Mouse (Mus musculus) fibroblast of lung, adult 2 months (primary cell): Measurements from ENCODE around the gene Gm14151.
"Not testable (repeated sequence)": the region's sequence is repeated elsewhere in the genome, so short reads cannot be mapped to it uniquely, and the experiment has no call there.

Experiments used
- DNase-seq: peaks from one replicate; pipeline ENCODE4 v3.0.0-alpha.2; 2011; ENCODE audit warnings: low read depth

Gene Gm14151

GRCm38 (mm10) chr2:151092250-151092649 lies at the start of gene Gm14151:
Gm14151 (minus strand) TSS chr2:151092350.
- DNase-seq, result not testable (repeated sequence)

- DNase-seq, result not testable (repeated sequence)
Measured at GRCm38 (mm10) chr2:151097945-151098344, 5.8 kb upstream of the Gm14151 start, which contains the start of gene Gm14147. Gm14147 (plus strand) TSS chr2:151098245.

- DNase-seq, result no peak
Measured at GRCm38 (mm10) chr2:151056637-151057036, 35.5 kb downstream of the Gm14151 start.

GRCm38 (mm10) chr2:151040411-151040810 lies 51.7 kb downstream of the Gm14151 start:
- DNase-seq, result no peak

GRCm38 (mm10) chr2:151039726-151040125 lies 52.4 kb downstream of the Gm14151 start:
- DNase-seq, result no peak

GRCm38 (mm10) chr2:151039232-151039695 lies 52.9 kb downstream of the Gm14151 start, which contains the start of the genes Ninl and Nanp:
Ninl (minus strand) TSS chr2:151039382.
Nanp (minus strand) TSS chr2:151039398.
- DNase-seq, result peak; percentile 87

GRCm38 (mm10) chr2:151038811-151039222 lies 53.3 kb downstream of the Gm14151 start:
- DNase-seq, result no peak

GRCm38 (mm10) chr2:151037876-151038552 lies 54.1 kb downstream of the Gm14151 start:
- DNase-seq, result no peak

- DNase-seq, result no peak
Measured at GRCm38 (mm10) chr2:151037292-151037691, 54.9 kb downstream of the Gm14151 start.
